Mouse (Mus musculus) G1E (cell line): ENCODE measurements around the gene Arpc4. TPM values are rescaled to one million over a fixed set of nuclear protein-coding genes. Genes with fewer than 3 reads are reported as not detected.

Experiments
- ATAC-seq: 2 replicates; pipeline ENCODE4 v1.8.0; 2016; ENCODE audit warnings: mild to moderate bottlenecking; ENCODE audit not compliant: insufficient number of reproducible peaks, poor library complexity, low FRiP score, severe bottlenecking; ENCODE audit errors: extremely low read depth
- DNase-seq: peaks from one replicate; pipeline ENCODE4 v3.0.0; 2012; ENCODE audit warnings: low spot score
- H3K27me3 ChIP-seq: 2 replicates; pipeline ENCODE4 v1.6.1; 2012; ENCODE audit warnings: mild to moderate bottlenecking, low read length, inconsistent platforms; ENCODE audit not compliant: insufficient read depth
- H3K36me3 ChIP-seq: replicated peaks from 2 replicates; pipeline ENCODE3; 2012; ENCODE audit warnings: mild to moderate bottlenecking, inconsistent platforms
- H3K4me1 ChIP-seq: 2 replicates; pipeline ENCODE4 v1.6.1; 2012; ENCODE audit warnings: low read depth, low read length, inconsistent platforms, mixed read lengths; ENCODE audit not compliant: insufficient read depth
- H3K4me3 ChIP-seq: 2 replicates; pipeline ENCODE4 v1.5.1; 2012; ENCODE audit warnings: low read depth, mild to moderate bottlenecking, inconsistent platforms, low read length, moderate library complexity, mixed read lengths
- H3K9me3 ChIP-seq: replicated peaks from 2 replicates; pipeline ENCODE4 v1.6.1; 2012; ENCODE audit warnings: inconsistent platforms
- CTCF ChIP-seq: IDR thresholded peaks from 2 replicates; pipeline ENCODE4 v1.5.1; 2012; ENCODE audit warnings: low read depth, low read length, inconsistent platforms, mixed read lengths
- GATA1 ChIP-seq: IDR thresholded peaks from 2 replicates; pipeline ENCODE4 v1.6.1; 2012; ENCODE audit warnings: borderline replicate concordance, low read length, inconsistent platforms, mixed read lengths
- GATA2 ChIP-seq: IDR thresholded peaks from 2 replicates; pipeline ENCODE4 v1.6.1; 2012; ENCODE audit warnings: low read depth, low read length, inconsistent platforms, borderline replicate concordance
- POLR2AphosphoS5 ChIP-seq: IDR thresholded peaks from 2 replicates; pipeline ENCODE4 v1.6.1; 2012; ENCODE audit warnings: low read depth, low read length, inconsistent platforms; ENCODE audit not compliant: insufficient replicate concordance
- TAL1 ChIP-seq: conservative IDR thresholded peaks from 2 replicates; pipeline ENCODE4 v1.6.1; 2012; ENCODE audit warnings: low read depth, low read length, inconsistent platforms, mixed read lengths
- polyA plus RNA-seq: library from polyadenylated mRNA; stranded (reverse); fragments of >175 nt; gene quantifications from 2 replicates; pipeline ENCODE4 v1.2.3, GENCODE M21; 2012
- total RNA-seq, 2 experiments: library from RNA; stranded (forward) in 1 of 2; stranded (reverse) in 1 of 2; fragments of 200-1000 nt in 1 of 2; fragments of >200 nt in 1 of 2; fragmentation: Nextera tagmentation in 1 of 2; gene quantifications; 2 replicates each; pipeline ENCODE4 v1.2.3; 2014 to 2017

Gene Arpc4
- total and polyA plus RNA-seq, 3 experiments, result 96.4 to 263 (median 247) TPM

GRCm38 (mm10) chr6:113406683-113407082 is 28.8 kb downstream of the Arpc4 start:
- Histone ChIP-seq H3K9me3 (no peaks in the 10 kb centered on the region), H3K27me3 (no peaks in the 10 kb centered on the region), H3K36me3 (peaks cover 96% of the 10 kb centered on the region), H3K4me1 (no peaks in the 10 kb centered on the region), H3K4me3 (no peak overlapping the region)
- no peak for ATAC-seq
- TF ChIP-seq GATA2, result no peak
- no peak for TF ChIP-seq GATA1
- TF ChIP-seq POLR2AphosphoS5, result no peak
- TF ChIP-seq CTCF, result peak; percentile 27; the same call in 1 of the 2 replicates
- no peak for TF ChIP-seq TAL1
- no peak for DNase-seq

- ATAC-seq, result no peak
These were observed 32.1 kb downstream of the Arpc4 start for GRCm38 (mm10) chr6:113410001-113410400.

DNA sequence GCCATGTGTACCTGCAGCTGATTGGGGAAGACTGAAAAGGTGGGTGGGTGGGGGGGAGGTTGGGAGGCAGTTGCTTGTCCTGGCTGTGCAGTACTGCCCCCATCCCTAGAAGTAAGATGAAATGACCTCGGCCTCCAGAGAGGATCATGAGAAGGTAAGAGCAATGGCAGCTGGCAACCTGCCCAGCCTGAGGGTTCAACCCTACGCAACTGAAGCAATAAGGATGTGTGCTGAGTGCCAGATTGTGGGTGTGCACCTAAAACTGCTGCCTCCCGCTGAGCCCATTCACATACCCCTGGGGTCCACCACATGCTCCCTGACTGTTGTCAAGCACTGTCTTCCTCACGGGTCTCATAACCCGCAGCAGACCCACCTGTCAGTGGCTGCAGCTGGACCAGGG is 38.5 kb downstream of the Arpc4 start:
- ATAC-seq (no peak), DNase-seq (no peak)
- H3K4me3 ChIP-seq, result no peak overlapping the region
- H3K27me3 ChIP-seq, result no peaks in the 10 kb centered on the region
- H3K4me1 ChIP-seq, result peaks cover 35% of the 10 kb centered on the region
- peaks cover 64% of the 10 kb centered on the region for H3K36me3 ChIP-seq
- no peaks in the 10 kb centered on the region for H3K9me3 ChIP-seq
- TF ChIP-seq GATA2, result no peak
- no peak for TF ChIP-seq CTCF

More at GRCm38 (mm10) chr6:113410001-113410400, 32.1 kb downstream of the Arpc4 start:
- H3K4me3 ChIP-seq, result no peak overlapping the region
- H3K9me3 ChIP-seq, result no peaks in the 10 kb centered on the region
- DNase-seq, result no peak
- peaks cover 2% of the 10 kb centered on the region; the same call in 1 of the 2 replicates for H3K4me1 ChIP-seq
- no peaks in the 10 kb centered on the region for H3K27me3 ChIP-seq
- TF ChIP-seq GATA1 (no peak), POLR2AphosphoS5 (no peak), CTCF (no peak), TAL1 (no peak)
- H3K36me3 ChIP-seq, result peaks cover 97% of the 10 kb centered on the region

- DNase-seq (peak; percentile 47), ATAC-seq (peak; percentile 31)
- Histone ChIP-seq H3K36me3 (peaks cover 43% of the 10 kb centered on the region), H3K4me1 (peaks cover 34% of the 10 kb centered on the region), H3K9me3 (no peaks in the 10 kb centered on the region), H3K4me3 (peak overlapping the region; percentile 76), H3K27me3 (no peaks in the 10 kb centered on the region)
- TF ChIP-seq TAL1, result no peak
These were observed 40.7 kb downstream of the Arpc4 start for GRCm38 (mm10) chr6:113418441-113419198.

DNA sequence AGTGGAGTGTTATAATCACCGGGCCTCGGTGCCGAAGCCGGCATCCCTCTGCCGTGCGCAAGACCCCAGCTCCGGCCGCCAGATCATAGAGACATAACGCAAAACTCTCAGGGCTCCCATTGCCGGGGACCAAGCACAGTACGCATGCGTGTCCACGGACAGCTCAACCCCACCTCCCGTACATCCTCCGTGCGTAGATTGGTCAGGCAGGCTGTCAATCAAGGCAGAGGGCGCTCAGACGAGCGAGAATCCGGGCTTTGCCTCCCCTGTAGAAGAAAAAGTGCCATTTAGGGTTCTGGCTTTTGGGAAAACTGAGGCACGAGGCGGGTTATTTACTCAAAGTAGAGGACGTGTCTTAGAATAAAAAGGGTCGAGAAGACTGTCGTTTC is 41.3 kb downstream of the Arpc4 start, which contains the start of gene Rpusd3:
TSS of gene Rpusd3 (minus strand) at position 142 of the 389 bp plus-strand sequence.
- TF ChIP-seq TAL1 (no peak), POLR2AphosphoS5 (no peak), GATA2 (no peak), GATA1 (no peak)
- H3K4me1 ChIP-seq, result peaks cover 34% of the 10 kb centered on the region
- H3K9me3 ChIP-seq, result no peaks in the 10 kb centered on the region
- DNase-seq, result peak; percentile 99
- peaks cover 37% of the 10 kb centered on the region for H3K36me3 ChIP-seq
- 0 out of 2 replicates have a peak, but pooled peaks cover 2% of the 10 kb centered on the region for H3K27me3 ChIP-seq
- H3K4me3 ChIP-seq, result peak within 1 kb of the TSS; percentile 76
- peak; percentile 94 for ATAC-seq

- Histone ChIP-seq H3K9me3 (peaks cover 5% of the 10 kb centered on the region), H3K36me3 (no peaks in the 10 kb centered on the region), H3K4me3 (no peak overlapping the region), H3K27me3 (peaks cover 12% of the 10 kb centered on the region), H3K4me1 (peaks cover 27% of the 10 kb centered on the region)
- ATAC-seq (no peak), DNase-seq (no peak)
- TF ChIP-seq TAL1 (no peak), POLR2AphosphoS5 (no peak), GATA2 (no peak), CTCF (no peak), GATA1 (no peak)
These were observed 45.1 kb downstream of the Arpc4 start for GRCm38 (mm10) chr6:113423000-113423399.

DNA sequence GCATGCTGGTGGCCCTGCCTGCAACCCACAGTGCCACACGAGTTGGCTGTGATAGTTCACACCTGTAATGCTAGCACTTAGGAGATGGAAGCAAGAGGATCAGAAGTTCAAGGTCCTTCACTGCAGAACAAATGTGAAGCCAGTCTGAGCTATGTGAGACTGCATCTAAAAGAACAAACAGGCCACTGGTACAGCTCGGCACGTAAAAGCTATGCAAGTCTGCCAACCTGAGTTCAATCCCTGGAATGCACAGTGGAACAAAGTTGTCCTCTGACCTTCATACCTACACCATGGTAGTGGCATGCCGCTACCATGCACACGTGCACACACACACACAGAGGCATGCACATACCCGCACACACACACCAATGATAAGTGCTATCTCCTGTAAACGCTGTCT is 46.3 kb downstream of the Arpc4 start:
- no peak for ATAC-seq
- H3K27me3 ChIP-seq, result peaks cover 21% of the 10 kb centered on the region
- H3K4me1 ChIP-seq, result peaks cover 16% of the 10 kb centered on the region
- DNase-seq, result no peak
- H3K4me3 ChIP-seq, result no peak overlapping the region
- H3K36me3 ChIP-seq, result no peaks in the 10 kb centered on the region
- no peak for TF ChIP-seq TAL1
- TF ChIP-seq GATA2, result no peak
- TF ChIP-seq GATA1, result no peak
- TF ChIP-seq CTCF, result no peak
- no peak for TF ChIP-seq POLR2AphosphoS5
- H3K9me3 ChIP-seq, result peaks cover 5% of the 10 kb centered on the region
